Mouse (Mus musculus): Measurements from ENCODE around the gene Gm10097.
A peak's percentile ranks its signal among the peaks of the same experiment; 100 is the strongest.

Gm10097 gene

GRCm38 (mm10) chr10:5068676-5069265, at the start of gene Gm10097:
Gene Gm10097 (plus strand): TSS chr10:5069192.
- peak; percentile 82 for DNase-seq (ENCODE audit: low read depth, low spot score)

DNA sequence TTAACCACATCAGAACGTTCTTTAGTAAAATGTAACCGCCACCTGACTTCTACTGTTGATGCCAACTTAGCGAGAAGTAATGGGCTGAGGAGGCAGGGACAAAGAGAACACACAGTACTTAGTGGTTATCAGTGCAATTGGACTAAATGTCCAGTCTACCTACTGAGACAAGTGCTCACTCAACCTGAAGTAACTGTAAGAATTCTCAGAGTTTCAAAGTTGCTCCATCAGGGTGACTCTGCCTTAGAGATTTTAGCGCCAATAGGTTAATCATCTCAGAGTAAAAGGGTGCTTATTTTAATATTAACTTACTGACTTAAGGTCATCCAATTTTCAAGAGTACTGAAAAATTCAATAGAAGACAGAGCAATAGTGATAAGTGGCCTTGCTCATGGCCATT, 43.1 kb upstream of the Gm10097 start:
- DNase-seq (ENCODE audit: low read depth, low spot score), result no peak

- no peak for DNase-seq (ENCODE audit: low read depth, low spot score)
These were observed 41.8 kb upstream of the Gm10097 start for GRCm38 (mm10) chr10:5027208-5027607.

DNA sequence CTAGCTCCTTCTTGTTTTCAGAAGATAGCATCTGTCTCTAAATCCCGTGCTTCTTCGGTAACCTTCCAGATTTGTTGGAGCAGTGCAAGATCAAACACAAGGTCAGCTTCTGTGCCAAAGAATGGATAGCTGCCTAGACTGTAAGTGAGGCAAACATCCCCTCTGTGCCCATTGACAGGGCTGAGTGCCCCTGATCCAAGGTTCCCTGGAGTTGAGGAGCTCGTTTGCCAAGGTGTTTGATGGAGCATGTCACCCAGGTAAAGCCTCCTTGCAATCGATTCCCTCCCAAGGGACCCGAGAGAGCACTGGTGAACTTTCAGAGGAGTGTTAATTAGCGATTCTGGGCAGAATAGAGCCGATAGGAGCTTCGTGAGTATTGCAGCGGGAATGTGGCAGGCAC, 40.7 kb upstream of the Gm10097 start:
- no peak for DNase-seq (ENCODE audit: low read depth, low spot score)

DNA sequence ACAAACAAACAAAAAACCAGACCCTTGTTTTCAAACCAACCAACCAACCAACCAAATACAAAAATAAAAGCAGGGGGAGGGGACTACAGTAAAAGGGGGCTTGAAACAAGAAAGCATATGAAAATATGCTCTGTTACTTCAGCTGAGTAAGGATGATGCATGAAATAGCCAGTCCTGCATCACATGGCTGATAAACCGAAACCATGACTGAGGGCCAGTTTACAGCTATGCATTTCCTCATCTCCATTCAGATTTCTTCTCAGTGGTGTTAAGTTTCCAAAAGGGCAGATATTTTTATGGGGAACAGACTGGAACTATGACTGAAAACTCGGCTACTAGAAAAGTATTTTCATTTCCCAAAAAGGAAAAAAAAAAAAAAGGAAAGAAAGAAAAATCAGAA, 39.8 kb upstream of the Gm10097 start:
- DNase-seq (ENCODE audit: low read depth, low spot score), result no peak

DNA sequence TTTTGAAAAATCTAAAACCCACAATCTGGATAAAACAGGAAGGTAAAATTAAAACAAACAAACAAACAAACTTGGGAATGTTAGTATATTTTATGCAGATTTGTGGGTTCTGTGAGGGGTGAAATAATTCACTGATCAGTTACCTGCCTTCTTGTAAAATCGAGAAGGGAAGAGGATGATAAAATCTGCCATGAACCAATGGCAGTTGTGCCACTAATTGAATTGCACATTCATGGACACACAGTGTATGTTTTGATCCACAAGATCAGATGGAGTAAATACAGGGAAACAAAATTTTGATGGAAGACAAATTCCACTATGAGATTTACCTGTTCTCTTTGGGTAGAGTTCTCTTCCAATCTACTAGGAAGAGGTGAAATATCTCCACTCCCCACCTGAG, 39.1 kb upstream of the Gm10097 start:
- DNase-seq (ENCODE audit: low read depth, low spot score), result no peak

GRCm38 (mm10) chr10:5032192-5033048, 36.6 kb upstream of the Gm10097 start:
- no peak for DNase-seq (ENCODE audit: low read depth, low spot score)

- no peak for DNase-seq (ENCODE audit: low read depth, low spot score)
These were observed 27.7 kb upstream of the Gm10097 start for GRCm38 (mm10) chr10:5041254-5041653.

DNA sequence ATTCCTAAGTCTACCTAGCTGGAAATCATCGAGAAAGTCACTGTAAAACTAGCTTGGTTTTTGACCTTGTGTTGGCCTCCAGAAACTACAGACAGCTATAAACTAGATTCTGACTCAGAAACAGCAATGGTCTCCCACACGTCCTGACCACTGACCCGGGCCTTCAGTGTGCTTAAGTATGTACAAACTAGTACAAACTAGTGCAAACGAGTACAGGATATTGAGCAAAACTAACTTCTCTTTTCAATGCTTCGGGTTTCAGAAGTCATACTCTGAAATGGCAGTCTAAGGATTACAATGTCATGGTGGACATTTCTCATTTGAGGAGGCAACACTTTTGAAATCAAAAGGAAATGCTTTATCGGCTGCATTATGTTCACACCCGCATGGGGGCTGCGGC, 24.5 kb upstream of the Gm10097 start:
- no peak for DNase-seq (ENCODE audit: low read depth, low spot score)

DNA sequence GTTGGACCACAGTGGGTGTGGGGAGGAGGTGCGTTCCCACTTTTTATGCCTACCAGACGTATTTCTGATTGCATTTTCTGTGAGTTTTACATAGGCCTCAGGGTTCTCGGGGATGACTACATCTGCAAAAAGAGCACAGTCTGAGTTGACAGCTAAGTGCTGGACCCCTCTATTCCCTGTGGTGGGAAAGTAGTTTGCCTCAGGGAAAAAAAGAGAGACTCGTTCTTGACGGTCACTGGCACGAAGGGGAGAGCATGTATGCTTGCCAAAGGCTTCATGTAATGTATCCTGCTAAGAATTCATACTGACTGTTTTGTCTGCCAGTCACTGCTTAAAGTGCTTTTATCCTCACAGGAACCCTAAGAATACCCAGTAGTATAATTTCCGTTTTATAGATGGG, 23.8 kb upstream of the Gm10097 start:
- DNase-seq (ENCODE audit: low read depth, low spot score), result no peak

DNA sequence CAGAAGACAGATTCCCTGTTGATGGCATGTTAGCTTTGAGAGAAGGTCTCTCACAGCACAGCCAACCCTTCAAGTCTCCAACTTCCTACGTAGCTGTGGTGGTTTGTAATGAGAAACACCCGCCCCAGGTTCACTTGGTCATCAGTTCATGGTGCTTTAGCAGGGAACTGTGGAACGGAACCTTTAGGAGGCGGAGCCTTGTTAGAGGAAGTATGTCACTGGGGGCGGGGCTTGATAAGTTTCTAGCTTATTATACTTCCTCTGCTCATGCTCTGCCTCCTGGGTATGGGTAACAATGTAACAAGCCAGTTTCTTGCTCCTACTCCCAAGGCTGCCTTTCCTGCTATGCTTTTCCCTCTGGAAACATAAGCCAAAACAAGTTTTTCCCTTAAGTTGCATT, 23.3 kb upstream of the Gm10097 start:
- no peak for DNase-seq (ENCODE audit: low read depth, low spot score)

DNA sequence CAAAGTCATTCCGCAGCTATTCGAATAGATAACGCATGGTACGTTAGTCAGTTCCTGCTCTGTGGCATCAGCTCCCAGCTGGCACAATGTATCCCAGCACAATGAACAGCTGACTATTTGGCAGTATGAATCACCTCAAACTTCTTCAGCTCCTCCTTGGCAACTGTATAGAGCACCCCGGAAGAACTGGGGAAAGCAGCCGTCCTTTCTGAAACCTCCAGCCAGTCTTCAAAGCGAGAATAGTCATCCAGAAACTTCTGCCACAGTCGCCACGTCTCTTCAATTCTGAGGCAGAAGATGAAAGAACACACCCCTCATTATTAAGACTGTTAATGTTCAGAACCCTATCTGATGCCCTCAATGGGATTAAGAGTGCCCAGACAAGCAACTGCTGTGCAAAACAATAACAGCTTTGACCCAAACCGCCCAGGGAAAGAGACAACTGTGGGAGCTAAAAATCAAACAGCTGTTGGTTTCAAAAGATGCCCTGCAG, 12.7 kb upstream of the Gm10097 start:
- peak; percentile 46 for DNase-seq (ENCODE audit: low read depth, low spot score)

DNA sequence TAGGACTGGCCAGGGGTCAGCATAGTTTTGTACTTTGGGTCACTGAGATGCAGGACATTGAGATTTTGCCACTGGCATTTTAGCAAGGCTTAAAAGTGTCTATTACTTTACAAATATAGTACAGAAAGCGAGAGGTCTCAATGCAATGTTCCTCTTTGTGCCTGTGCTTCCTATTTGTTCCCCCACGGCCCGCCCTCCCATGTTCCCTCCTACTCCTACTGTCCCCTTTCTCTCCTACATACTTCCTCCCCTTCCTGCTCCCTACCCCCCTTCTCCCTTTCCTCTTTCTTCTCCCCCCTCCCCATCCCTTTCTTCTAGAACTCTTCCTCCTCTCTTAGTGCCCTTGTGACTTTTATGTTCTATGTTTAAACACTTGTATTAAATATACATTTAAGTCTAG, 12.1 kb upstream of the Gm10097 start:
- no peak for DNase-seq (ENCODE audit: low read depth, low spot score)

DNA sequence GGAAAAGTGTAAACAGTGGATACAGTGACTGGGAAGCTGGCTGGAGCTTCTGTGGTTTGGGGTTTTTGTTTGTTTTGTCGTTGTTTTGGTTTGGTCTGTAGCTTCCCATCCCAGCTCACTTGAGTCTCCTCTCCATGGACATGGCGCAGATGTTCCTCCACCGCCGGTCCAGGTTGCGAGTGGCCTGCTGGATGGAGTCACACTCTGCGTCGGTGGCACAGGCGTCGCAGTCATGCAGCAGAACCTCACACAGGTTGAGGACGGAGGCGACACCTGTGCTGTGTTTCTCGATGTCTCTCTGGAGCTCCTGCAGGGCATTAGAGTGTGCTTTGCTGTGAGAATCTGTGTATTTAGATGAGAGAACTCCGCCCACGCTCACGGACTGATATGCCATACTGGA, 11.3 kb upstream of the Gm10097 start:
- no peak for DNase-seq (ENCODE audit: low read depth, low spot score)

GRCm38 (mm10) chr10:5058876-5059275, 10.1 kb upstream of the Gm10097 start:
- DNase-seq (ENCODE audit: low read depth, low spot score), result no peak

DNA sequence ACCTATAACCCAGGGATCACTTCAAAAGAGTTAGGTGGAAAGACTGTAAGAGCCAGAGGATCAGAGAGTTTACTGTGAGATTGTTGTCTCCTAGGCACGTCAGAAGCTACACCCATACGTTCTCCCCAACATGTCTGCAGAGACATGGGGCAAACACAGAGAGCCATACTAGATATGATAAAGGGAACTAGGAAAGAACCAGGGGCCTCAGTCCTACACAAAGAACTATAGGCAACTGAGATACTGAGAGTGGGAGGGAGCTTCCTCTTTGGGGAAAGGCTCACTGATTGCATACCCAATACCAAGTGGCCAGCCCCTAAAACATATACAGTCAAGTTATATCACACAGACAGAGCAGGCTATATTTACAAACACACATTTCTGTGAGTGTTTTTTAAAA, 9.0 kb upstream of the Gm10097 start:
- DNase-seq (ENCODE audit: low read depth, low spot score), result no peak

DNA sequence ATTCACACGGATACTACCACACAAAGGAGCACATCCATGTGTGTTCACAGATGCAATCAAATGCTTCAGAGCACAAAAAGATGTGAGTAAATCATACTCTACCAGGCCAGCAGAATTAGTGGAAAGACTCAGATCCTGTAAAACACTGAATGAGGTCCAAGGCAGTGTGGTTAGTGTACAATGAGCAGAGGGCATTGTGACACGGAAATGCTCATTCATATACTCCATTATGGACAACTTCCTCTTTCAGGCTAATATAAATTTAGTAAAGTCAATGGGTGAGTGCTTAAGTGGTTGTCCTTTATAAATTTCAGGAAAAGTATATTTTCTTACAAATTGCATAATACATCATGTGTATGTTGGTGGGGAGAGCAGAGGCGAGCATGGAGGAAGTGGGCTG, 1.9 kb upstream of the Gm10097 start:
- no peak for DNase-seq (ENCODE audit: low read depth, low spot score)

DNA sequence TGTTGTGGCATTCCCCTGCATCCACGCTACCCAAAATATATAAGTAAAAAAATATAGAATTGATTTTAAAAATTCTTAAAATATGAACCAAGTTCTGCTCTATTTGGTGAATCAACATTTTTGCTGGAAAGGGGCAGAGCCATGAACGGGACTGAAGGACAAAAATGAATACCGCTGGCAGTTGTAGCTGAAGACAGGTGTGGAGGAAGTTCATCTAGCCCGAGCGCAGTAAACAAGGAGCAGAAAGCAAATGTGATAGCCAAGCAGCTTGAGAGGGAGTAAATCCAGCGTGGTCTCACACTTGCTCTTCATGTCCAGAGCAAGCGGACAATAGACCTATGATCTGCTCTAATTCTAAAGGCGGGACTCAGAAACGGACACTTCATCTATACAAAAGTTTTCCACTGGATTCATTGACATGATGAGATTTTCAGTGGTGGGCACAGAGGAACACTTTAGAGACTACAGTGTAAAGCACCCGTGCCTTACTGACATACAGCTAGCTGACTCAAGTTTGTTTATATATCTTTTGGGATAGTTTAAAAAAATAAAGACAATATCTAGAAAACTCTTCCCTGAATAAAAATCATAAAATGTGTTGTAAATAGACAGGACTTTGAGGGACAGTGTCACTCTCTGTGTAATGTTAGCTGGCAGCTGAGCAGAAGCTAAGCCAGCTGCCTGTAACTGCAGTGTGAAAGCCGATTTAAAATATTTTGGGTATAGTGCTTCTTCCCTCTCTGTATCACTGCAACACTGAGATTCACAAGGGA, 1.4 kb downstream of the Gm10097 start:
- no peak for DNase-seq (ENCODE audit: low read depth, low spot score)

GRCm38 (mm10) chr10:5070941-5071231, 1.9 kb downstream of the Gm10097 start:
- no peak for DNase-seq (ENCODE audit: low read depth, low spot score)

DNA sequence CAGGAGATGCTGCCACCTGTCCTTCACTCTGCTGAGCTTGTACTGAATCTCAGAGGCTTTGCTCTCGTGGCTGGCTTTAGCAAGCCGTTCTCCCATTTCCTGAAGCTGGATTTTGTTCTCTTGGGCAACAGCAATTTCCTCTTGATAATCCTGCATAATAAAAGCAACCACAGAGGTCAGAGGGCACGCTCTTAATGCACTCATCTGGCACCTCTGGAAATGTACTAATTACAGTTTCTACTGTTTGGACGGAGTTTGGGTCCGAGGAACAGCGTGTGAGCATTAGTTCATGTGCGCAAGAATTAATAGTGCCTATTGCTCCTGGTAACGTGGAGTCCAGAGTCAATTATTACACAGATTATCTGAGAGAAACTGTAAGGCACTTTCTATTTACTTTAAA, 3.1 kb downstream of the Gm10097 start:
- DNase-seq (ENCODE audit: low read depth, low spot score), result no peak

- DNase-seq (ENCODE audit: low read depth, low spot score), result peak; percentile 56
These were observed 6.7 kb downstream of the Gm10097 start for GRCm38 (mm10) chr10:5075724-5076123.

DNA sequence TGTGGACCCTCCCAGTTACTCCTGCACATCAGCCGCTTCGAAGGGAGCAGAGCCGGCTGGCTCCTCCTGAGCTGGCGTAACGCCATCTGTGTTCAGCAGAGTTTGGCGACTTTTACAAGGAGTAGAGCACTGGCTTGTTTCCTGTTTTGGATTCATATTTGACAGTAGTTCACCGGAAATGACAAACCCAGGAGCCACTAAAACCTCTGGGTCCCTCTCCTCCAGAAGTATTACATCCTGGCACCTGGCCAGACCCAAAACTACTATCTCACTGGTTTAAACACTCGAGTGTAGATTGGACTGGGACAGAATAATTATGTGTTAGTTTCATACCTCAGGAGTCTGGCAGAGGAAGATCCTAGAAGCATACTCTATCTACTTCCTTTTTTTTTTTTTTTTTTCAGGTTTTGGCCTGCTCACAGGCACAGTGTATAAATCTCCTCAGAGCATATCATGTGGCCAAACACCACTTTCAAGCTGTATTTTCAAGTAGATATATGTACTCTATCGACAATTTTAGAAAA, 11.0 kb downstream of the Gm10097 start:
- DNase-seq (ENCODE audit: low read depth, low spot score), result peak; percentile 65
